Mouse (Mus musculus): ENCODE measurements around the gene 2010300C02Rik.
A peak's percentile ranks its signal among the peaks of the same experiment; 100 is the strongest.
"Not testable (repeated sequence)": the region's sequence is repeated elsewhere in the genome, so short reads cannot be mapped to it uniquely, and the experiment has no call there.

2010300C02Rik gene

DNA sequence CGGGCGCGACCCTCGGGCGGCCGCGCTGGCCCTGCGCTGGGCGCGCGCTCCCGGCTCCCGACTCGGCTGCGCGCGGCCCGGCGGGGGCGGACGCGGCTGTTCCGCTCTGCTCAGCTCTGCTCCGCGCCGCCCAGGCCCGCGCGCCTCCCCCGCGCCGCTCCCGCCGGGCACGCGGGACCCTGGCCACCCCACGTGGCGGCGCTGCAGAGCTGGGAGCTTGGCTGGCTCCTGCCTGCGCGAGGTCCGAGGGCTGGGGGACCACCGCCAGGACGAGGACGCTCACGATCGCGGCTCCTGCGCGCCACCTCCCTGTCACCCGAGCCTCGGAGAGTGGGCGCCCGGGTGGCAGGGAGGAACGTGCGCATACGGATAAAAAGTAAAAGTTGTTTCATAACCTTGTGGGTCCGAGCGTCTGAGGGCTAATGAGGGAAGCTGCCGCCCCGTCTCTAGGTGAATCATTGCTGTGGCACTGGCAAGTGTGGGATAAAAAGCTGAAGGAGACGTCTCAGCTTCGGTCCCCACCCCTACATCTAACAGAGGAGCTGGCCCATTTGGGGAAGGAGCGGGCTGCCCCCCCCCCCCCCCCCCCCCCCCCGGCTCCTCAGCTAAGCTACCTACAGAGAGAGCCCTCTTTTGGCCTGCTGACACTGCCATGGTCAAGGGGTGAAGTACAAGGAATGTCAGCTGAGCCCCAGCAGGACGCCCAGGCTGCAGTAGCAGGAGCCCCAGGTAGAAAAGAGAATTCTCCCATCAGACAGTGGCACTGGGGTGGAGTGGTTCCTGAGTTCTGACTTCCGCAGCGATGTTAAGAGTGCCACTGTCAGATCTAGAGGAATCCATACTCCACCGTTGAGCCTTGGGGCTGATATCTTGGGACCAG is at the start of gene 2010300C02Rik:
Gene 2010300C02Rik (minus strand): TSS at position 325 of the 880 bp plus-strand sequence.
- DNase-seq (ENCODE audit: low spot score): peak; percentile 13

DNA sequence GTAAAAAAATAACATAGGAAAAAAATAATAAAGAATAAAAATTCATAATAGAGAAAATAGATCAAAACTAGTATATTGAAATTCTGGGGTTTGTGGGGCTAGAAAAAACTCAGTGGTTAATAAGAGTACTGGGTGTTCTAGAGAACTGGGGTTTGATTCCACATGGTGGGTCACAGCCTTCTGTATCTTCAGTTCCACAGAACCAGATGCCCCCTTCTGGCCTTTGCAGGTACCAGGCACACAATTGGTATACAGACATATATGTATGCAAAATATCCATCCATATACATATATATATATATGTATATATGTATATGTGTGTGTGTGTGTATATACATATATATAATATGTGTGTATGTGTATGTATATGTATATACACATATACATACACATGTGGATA is 39.5 kb upstream of the 2010300C02Rik start:
- no peak for DNase-seq (ENCODE audit: low spot score)

DNA sequence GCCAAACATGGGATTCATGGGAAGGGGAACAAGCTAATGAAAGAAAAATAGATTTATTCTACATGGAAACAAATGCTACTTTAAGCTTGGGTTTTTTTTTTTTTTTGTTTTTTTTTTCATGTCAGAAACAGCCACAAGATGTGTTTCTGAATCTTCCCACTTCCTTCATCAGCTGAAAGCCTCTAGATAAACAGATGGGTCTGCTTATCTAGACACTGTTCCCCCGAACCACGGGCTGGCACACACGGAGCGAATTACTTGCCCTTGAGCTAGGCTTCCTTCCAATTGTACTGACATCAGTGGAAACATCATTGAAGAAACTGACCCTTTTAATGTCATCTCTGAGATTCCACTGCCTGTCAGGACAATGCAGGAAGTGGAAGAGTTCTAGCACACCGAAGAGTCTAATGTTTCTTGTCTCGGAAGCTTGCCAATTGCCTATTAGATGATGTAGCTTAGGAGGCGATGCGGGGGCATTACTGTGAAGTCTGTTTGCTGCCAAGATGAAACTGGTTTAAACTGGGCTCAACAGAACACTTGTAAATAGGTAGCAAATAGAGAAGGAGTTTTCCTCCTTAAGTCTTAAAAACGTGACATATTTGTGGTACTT is 24.9 kb upstream of the 2010300C02Rik start:
- DNase-seq (ENCODE audit: low spot score): no peak

DNA sequence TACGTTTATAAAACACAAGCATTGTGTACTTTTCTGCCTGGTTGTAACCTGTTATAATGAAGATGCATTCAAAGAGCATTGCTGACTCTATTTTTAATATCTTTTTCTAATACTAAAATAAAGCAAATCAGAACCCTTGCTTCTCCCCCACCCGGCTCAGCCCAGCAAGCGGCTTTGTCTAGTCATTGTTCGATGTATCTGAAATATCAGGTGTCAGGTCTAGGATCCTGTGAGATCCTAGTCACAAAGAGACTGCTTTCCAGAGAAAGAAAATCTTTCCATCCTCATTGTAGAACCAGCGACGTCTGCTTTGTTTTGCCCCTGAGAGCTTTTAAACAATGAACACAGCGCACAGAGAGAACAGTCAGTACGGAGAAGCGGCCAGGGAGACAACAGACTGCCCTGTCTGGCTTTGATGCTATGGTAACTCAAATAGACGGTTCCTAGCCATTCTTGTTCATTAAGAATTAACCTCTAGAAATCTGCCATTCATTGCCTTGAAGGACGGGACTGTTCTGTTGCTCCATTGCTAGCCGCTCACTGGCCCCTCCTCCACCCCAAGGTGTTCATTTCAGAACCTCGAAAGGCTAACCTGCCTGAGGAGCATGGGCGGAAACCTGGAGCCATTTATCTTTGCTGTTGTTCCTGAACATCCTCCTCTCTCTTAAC is 22.9 kb upstream of the 2010300C02Rik start:
- DNase-seq (ENCODE audit: low spot score): no peak

DNA sequence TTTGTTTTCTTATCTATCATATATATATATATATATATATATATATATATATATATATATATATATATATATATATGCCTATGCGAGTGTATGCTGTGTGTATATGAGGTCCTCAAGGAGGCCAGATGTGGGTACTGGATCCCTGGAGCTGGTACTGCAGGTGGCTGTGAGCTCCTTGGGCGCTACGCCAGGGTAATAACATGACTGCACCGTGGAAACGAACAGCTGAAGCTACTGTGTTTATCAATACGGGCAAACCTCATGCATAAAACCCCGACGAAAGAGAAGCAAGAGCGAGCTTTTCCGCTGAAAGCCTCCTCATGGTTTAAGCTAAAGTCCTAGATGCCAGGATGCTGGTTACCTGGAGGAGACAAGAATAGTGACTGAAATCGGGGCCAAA is 22.2 kb upstream of the 2010300C02Rik start:
- no peak for DNase-seq (ENCODE audit: low spot score)

DNA sequence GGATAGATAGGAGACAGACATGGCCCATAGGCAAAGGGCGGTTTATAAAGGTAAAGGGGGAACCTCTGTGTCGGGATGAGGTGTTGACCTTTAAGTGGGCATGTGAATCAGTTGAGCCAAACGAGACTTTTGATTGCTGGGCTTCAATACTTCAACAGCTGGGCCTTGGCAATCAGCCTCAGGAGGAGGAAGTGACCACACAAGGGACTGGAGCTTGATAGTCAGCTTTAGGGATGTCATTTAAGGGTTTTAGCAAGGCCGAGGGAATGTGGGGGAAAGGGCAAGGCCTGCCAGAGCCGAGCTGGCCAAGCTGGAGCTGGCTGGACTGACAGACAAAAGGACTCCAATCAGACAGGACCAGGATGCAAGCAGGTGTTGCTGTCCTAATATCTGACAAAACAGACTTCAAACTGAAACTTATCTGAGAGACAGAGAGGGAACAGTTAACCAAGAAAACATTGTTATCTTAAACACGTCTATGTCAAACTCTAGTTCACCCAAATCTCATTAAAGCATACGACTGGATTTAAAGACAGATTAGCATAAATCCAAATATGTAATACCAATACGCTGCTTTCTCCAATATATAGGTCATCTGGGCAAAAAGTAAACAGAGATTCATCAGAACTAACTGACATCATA is 20.4 kb upstream of the 2010300C02Rik start:
- no peak for DNase-seq (ENCODE audit: low spot score)

DNA sequence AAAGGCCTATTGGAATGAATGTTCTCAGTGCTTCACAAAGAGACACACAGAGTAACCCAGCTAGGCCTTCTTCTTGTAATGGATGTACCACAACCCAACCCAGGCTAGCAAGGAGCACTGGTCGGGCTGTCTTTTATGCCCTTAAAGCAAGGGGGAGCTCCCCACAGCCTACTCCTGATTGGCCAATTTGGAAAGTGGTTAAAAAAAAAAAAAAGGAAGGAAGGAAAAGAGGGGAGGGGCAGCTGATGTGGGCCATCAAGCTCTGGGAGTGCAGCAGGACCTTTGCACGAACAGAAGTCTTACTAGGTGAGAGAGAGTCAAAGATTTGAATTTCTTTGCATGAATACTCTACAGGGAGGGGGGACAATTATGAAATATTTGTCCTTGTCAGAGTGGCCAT is 19.0 kb upstream of the 2010300C02Rik start:
- no peak for DNase-seq (ENCODE audit: low spot score)

DNA sequence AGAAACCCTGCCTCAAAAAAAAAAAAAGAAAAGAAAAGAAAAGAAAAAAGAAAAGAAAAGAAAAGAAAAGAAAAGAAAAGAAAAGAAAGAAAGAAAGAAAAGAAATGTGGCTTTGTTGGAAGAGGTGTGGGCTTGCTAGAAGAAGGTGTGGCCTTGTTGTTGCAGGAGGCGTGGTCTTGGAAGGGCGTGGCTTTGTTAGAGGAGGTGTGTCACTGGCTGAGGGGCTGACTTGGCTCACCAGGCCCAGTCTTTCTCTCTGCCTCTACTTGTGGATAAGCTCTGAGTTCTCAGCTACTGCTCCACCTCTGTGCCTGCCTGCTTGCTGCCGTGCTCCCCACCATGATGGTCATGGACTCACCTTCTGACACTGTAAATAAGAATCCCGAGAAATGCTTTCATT is 17.2 kb upstream of the 2010300C02Rik start:
- DNase-seq (ENCODE audit: low spot score): no peak

DNA sequence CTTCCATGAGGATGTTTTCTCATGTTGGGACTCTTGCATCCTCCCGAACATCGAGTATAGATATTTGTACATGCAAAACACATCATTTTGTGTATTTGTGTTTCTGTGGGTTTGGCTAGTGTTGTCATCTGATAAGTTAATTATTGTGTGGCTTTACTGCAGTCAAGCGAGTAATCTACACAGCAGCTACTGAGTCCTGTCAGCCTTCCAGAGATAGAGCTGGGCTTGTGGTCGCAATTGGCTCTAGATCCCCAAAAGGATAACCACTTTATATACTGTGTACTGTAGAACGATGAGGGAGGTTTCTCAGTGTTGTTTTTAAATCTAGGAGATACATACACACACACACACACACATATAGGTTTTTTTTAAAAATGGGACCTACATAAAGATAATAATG is 16.0 kb upstream of the 2010300C02Rik start:
- DNase-seq (ENCODE audit: low spot score): no peak

DNA sequence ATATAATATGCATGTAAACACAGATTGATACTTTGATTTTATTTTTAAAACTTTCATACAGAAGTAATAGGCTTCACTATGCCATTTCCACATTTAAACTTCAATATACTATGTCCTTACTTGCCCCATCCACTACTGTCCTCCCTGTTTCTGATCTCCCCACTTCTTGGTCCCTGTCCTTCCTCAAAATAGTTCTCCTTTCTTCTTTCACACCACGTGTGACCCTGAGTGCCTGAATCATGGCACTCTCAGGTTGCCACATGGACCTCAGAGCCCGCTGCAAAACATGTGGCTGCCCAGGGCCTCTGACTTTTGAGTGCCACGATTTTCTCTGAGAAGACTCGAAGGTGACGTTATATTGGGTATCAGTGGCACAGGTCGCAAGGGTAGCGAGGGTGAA is 15.0 kb upstream of the 2010300C02Rik start:
- no peak for DNase-seq (ENCODE audit: low spot score)

DNA sequence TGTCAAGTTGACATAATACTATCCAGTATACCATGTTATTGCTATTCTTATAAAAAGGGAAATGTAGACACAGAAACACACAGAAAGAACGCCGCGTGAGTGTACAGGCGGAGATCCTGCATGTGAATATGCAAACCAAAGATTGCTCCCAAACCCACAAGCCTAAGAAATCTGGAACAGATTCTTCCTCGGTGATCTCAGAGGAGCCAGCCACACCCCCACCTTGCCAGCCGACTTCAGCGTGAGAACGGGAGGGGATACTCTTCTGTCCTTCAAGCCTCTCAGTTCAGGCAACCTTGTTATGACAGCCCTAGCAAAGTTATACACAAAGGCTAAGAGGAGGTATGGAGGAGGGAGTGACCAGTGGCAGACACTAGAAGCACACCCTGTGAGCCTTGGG is 9.5 kb upstream of the 2010300C02Rik start:
- no peak for DNase-seq (ENCODE audit: low spot score)

DNA sequence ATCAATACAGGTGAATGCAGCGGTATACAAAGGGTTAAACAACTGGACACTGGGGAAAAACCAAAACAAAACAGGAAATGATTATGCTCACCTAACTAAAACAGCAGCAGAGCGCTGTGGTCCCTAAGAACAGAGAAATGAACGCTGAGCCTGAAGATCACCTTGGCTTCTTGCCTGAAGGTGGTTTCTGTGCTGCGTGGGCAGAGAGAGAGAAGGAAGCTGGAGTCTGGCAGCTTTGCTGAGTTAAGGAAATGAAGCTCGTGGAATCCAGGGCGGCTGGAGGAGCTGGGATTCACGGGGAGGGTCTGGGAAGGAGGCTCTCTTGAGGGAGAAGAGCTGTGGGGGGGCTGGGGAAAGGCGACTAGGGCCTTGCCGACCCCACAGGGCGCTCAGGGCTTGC is 8.2 kb upstream of the 2010300C02Rik start:
- DNase-seq (ENCODE audit: low spot score): no peak

DNA sequence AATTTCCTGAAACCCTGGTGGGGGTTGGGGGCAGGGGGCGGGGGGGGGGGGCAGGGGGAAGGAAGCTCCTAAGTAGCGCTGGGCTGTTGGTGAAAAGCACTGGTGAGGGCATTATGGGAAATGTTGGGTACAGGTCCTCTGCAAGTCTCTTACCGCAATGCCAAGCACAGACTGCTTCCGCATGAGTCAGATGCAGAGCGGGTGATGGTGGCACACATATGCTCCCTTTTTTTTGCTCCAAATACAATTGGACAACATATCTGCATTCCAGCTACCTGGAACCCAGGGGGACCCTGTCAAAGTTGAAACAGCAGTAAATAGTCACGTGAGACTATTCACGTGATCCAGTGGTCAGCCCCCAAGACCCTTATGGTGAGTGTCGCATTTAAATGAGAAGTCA is 7.3 kb upstream of the 2010300C02Rik start:
- DNase-seq (ENCODE audit: low spot score): no peak

DNA sequence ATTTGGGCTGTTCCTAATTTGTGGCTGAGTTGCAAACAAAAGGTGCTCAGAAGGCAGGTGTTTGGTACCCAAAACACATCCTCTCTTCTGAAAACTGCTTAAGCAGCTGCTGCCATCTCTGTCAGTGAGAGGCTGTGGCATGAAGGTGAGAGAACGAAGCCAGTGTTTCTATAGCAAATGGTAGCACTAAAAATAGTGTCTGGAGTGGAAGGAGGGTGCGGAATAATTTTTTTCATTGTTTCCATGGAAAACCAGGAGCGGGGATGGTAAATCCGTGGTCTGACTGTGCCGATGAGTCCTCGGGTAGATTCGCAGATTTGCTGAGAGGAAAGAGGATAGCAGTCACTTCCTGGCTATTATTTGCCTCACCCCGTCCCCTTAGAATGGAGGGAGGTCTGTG is 6.5 kb upstream of the 2010300C02Rik start:
- DNase-seq (ENCODE audit: low spot score): no peak

DNA sequence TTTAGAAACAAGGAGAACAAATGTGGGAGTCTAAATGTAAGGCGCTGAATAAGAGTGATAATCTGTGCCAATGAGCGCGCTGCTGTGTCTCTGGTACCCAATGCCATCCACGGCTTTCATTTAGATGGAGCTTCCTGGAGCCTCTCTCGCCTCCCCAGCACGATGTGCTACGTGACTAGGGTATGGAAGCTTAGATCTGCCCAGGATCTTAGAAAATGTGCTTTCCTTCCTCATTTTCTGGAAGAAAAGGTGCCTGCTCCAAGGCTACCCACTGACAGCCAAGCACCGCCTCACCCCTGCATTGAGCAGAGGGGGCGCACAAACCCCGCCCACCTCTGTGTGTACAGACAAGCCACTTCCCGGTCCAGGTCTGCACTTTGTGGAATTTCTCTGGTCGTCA is 6.0 kb upstream of the 2010300C02Rik start:
- DNase-seq (ENCODE audit: low spot score): no peak

DNA sequence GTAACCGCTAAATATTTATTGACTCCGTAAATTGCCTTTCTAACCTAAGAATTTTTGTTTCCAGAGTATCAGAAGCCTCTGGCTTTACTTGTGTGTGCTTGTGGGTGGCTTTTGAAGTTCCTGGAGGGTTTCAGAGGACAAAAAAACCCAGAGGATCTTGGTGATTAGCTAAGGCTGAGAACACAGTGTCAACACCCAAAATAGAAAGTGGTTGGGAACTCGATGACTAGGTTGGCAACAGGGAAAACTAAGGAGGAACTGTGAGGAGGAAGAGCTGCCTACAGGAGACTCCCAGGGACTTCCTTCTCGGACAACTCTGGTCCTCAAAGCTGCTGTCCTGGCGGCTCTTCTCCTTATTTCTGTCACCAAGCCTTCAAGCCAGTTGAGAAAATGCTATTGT is 1.2 kb upstream of the 2010300C02Rik start:
- no peak for DNase-seq (ENCODE audit: low spot score)

DNA sequence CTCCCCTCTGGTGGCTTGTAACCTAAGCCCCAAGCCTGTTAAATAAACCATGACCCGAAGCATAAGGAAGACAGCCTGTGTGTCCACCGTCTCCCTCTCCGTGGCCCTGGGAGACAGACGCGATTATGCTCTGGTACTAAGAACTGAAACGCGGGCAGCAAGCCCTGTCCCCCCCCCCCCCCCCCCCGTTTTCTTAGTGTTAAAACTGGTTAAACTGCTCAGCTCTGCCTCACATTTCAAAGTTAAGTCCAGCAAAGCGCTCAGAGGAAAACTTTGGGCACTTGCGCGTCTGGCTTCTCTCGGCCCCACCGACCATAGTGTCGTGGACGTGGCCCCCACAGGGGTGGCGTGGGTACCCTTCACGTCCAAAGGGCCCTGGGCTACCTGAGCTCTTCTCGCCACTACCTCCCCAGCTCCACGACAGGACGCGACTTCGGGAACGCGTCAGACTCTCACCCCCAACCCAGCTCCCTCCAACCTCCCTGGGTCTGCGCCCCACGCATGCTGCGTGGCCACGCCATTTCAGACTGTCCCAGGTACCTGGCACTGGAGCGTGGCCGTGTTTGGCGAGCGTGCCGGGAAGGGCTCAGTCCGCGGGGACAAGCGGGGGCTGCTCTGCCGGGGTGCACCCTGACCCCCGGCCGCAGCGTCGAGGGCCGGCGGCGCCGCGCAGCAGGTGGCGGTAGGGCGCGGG is 708 bp downstream of the 2010300C02Rik start:
- no peak for DNase-seq (ENCODE audit: low spot score)

DNA sequence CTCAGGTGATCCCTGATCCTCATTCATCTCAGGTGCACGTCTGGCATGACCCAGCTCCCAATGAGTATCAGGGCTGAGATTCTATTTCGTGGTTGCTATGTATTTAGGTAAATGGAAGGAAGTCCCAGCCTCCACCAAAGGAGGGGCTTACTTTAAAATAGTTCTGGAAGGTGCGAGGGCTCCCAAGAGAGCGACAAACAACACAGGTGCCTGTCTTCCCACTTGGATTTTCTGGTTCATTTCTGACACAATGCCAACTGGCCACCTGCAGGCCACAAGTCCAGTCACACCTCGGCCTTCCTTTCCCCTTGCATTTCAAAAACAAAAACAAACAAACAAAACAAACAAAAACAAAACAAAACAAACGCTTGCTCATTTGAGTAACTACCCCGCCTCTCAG is 1.4 kb downstream of the 2010300C02Rik start:
- no peak for DNase-seq (ENCODE audit: low spot score)

DNA sequence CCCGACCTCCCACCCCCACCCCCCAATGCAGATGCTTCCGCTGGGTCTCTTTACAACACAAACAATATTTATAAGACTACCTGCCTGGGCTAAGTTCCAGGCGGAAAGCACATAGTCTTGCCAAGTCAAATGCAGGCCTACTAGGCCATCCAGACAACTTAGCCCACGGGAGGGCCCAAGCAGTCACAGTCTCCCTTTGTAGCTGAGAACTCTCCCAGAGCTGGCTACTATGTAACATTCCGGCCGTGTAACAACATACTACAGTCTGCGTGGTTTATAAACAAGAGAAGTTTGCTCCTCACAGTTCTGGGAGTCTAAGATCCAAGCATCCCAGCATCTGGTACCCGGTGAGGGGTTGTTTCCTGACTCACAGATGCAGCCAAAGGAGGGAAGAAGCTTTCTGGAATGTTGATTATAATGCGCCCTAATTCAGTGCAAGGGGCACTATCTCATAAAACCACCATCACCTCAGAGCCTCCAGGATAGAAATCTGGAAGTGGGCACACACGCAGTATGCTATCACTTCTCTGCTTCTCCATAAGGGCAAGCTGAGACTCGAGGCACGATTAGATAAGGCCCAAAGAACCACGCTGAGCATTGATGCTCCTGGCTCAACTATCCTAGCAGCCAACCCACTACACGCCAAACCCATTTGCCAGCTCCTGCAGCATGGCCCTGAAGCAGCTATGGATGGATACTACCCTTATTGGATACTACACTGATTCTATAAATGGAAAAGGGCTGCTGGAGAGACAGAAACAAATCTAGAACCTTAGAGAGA is 2.3 kb downstream of the 2010300C02Rik start:
- no peak for DNase-seq (ENCODE audit: low spot score)

DNA sequence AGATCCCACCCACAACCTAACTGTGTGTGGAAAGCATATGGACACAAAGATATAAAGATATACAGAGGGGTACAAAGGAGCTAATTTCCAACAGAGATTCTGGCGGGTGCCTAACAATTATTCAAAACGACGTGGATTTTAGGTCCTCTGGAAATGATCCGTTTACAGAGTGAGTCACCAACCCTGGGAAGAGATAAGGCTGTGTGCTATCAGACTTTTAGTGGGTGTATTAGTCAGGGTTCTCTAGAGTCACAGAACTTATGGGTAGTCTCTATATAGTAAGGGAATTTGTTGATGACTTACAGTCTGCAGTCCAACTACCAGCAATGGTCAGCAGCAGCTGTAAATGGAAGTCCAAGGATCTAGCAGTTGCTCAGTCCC is 7.5 kb downstream of the 2010300C02Rik start:
- not testable (repeated sequence) for DNase-seq (ENCODE audit: low spot score)
